Mouse (Mus musculus): ENCODE results near the gene Hist1h3a.
"Not testable (repeated sequence)": the region's sequence is repeated elsewhere in the genome, so short reads cannot be mapped to it uniquely, and the experiment has no call there.

Gene Hist1h3a

DNA sequence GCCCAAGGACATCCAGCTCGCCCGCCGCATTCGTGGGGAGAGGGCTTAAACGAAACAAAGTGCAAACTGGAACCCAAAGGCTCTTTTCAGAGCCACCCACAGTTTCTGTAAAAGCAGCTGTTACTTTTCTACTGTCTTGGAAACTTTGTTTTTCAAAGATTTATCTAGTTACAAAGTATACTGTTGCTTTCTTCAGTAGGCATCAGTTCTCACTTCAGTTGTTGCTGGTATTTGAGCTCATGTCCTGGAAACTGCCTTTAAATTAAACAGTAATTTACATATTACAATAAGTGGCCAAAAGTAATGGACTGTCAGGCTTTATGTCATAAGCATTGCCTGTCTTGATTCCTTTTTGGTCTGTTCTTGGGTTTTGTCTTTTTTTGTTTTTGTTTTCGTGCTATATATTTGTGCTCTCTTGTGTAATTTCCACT lies 9.4 kb downstream of the Hist1h3a start:
- TF ChIP-seq POU5F1 (IDR thresholded peaks at IDR 0.05; ENCODE audit: borderline replicate concordance, low read length) (no peak), CTCF (conservative IDR thresholded peaks at IDR 0.05; ENCODE audit: low read length) (no peak)
- H3K36me3 ChIP-seq (ENCODE audit: insufficient read depth, low read length): no peaks in the 10 kb centered on the region
- H3K4me1 ChIP-seq (replicated peaks; ENCODE audit: low read depth, low read length): peaks cover 41% of the 10 kb centered on the region
- H3K27me3 ChIP-seq (ENCODE audit: insufficient read depth, low read length): no peaks in the 10 kb centered on the region
- H3K4me3 ChIP-seq (replicated peaks; ENCODE audit: low read length): peak overlapping the region; percentile 64
- no peaks in the 10 kb centered on the region for H3K9me3 ChIP-seq (ENCODE audit: low read length)

DNA sequence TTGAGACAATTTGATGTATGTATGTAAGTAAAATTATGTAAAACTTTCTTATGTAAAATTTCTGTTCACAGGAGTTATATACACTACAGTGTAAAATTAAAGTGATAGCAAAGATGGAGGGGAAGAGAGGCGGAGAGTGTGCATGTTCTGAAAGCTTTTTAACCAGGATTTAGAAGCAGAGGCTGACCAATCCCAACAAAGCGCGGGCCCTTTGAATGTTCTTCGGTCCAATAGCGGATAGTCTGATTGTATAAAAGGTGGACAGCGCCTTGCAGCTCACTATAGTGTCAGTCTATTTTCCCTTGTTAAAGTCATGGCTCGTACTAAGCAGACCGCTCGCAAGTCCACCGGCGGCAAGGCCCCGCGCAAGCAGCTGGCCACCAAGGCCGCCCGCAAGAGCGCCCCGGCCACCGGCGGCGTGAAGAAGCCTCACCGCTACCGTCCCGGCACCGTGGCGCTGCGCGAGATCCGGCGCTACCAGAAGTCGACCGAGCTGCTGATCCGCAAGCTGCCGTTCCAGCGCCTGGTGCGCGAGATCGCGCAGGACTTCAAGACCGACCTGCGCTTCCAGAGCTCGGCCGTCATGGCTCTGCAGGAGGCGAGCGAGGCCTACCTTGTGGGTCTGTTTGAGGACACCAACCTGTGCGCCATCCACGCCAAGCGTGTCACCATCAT lies 10.0 kb downstream of the Hist1h3a start, which contains the start of gene Hist1h3b:
Gene Hist1h3b (plus strand): TSS at position 201 of the 675 bp plus-strand sequence.
- Histone ChIP-seq H3K4me1 (replicated peaks; ENCODE audit: low read depth, low read length) (peaks cover 45% of the 10 kb centered on the region), H3K4me3 (replicated peaks; ENCODE audit: low read length) (peak within 1 kb of the TSS; percentile 65)
- not testable (repeated sequence) for H3K9me3 ChIP-seq (ENCODE audit: low read length); H3K36me3 ChIP-seq (ENCODE audit: insufficient read depth, low read length); H3K27me3 ChIP-seq (ENCODE audit: insufficient read depth, low read length)

DNA sequence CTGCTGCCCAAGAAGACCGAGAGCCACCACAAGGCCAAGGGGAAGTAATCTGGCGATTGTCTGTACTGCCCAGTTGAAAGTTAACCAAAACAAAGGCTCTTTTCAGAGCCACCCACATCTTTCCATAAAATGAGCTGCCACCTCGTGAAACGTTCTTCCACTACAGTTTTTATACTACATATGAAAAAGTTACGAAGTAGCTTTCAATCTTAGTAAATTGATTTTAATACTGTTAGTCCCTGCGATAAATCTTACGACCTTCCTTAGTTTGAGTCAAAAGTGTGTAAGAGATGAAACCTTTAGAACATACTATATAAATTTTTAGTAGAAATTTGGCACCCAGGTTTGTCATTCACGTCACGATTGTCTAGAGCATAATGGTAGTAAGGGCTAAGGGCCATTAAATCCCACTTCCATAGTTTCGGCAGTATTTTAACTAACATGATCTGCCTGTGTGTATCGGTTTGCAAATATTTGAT lies 10.7 kb downstream of the Hist1h3a start:
- Histone ChIP-seq H3K36me3 (ENCODE audit: insufficient read depth, low read length) (no peaks in the 10 kb centered on the region), H3K4me1 (replicated peaks; ENCODE audit: low read depth, low read length) (peaks cover 46% of the 10 kb centered on the region), H3K27me3 (ENCODE audit: insufficient read depth, low read length) (no peaks in the 10 kb centered on the region), H3K4me3 (replicated peaks; ENCODE audit: low read length) (peak overlapping the region; percentile 65), H3K9me3 (ENCODE audit: low read length) (no peaks in the 10 kb centered on the region)
- TF ChIP-seq NANOG (IDR thresholded peaks at IDR 0.05; ENCODE audit: borderline replicate concordance, low read length): no peak

DNA sequence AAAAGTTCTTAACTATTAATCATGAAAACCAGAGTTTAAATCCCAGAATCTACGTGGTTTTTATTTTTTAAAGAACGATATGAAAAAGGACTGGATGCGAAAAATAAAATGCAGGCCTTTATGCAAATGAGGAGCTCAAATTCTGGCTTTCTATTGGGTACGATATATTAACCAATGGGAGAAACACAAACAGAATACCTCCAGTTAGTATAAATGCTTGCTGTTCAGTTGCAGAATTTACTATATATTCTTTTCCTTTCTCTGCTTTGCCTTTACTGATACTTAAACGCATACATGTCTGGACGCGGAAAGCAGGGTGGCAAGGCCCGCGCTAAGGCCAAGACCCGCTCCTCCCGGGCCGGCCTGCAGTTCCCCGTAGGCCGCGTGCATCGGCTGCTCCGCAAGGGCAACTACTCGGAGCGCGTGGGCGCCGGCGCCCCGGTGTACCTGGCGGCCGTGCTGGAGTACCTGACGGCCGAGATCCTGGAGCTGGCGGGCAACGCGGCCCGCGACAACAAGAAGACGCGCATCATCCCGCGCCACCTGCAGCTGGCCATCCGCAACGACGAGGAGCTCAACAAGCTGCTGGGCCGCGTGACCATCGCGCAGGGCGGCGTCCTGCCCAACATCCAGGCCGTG lies 11.2 kb downstream of the Hist1h3a start, which contains the start of gene Hist1h2ab:
Gene Hist1h2ab (plus strand): TSS at position 288 of the 639 bp plus-strand sequence.
- H3K36me3 ChIP-seq (ENCODE audit: insufficient read depth, low read length); H3K27me3 ChIP-seq (ENCODE audit: insufficient read depth, low read length); H3K9me3 ChIP-seq (ENCODE audit: low read length): not testable (repeated sequence)
- peaks cover 43% of the 10 kb centered on the region for H3K4me1 ChIP-seq (replicated peaks; ENCODE audit: low read depth, low read length)
- peak within 1 kb of the TSS; percentile 65 for H3K4me3 ChIP-seq (replicated peaks; ENCODE audit: low read length)

DNA sequence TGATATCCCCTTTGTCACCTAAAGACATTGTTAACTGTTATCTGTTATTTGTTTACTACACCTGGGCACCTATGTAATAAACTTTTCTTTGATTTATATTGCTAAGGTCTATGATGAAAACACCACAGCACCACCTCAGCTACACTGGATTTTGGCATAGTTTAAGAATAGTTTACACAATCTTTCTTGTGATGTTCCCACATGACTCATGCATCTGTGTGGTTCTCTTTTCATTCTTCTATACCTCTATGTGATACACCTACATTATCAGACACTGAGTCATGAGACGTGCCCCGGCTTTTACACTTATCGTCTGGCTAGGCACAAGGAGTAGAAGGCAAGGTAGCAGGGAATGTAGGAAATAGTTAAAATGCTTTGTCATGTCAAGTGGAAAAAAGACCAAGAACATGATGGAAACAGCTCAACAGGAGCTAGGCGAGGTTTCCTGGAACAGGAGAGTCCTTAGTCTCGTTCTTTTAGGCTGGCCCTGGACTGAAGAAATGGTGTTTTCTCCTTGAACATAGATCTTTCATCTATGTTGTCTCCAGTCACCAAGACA lies 12.5 kb downstream of the Hist1h3a start:
- H3K4me1 ChIP-seq (replicated peaks; ENCODE audit: low read depth, low read length): peaks cover 37% of the 10 kb centered on the region

DNA sequence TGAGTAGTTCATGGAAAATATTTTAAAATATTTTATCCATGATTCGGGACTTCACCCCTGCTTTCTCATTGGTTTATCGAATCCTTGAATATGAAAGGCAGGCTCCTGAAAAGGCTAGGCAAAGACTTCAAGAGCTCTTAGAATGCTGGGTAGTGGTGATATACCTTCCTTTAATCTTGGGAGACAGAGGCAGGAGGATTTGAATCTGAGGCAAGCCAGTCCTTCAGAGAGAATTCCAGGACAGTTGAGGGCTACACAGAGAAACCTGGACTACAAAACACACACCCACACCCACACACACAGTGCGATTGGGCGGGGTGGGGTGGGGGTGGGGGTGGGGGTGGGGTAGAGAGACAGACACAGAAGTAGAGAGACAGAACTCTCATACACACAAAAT lies 14.3 kb downstream of the Hist1h3a start:
- no peaks in the 10 kb centered on the region for H3K9me3 ChIP-seq (ENCODE audit: low read length)
- H3K4me1 ChIP-seq (replicated peaks; ENCODE audit: low read depth, low read length): peaks cover 45% of the 10 kb centered on the region
- H3K36me3 ChIP-seq (ENCODE audit: insufficient read depth, low read length): no peaks in the 10 kb centered on the region
- no peaks in the 10 kb centered on the region for H3K27me3 ChIP-seq (ENCODE audit: insufficient read depth, low read length)
- 0 out of 2 replicates have a peak overlapping the region, but pooled peaks have one; percentile 55 for H3K4me3 ChIP-seq (replicated peaks; ENCODE audit: low read length)
- TF ChIP-seq POU5F1 (IDR thresholded peaks at IDR 0.05; ENCODE audit: borderline replicate concordance, low read length): no peak
- no peak for TF ChIP-seq NANOG (IDR thresholded peaks at IDR 0.05; ENCODE audit: borderline replicate concordance, low read length)
- no peak for TF ChIP-seq CTCF (conservative IDR thresholded peaks at IDR 0.05; ENCODE audit: low read length)

More for the DNA sequence above, 12.5 kb downstream of the Hist1h3a start:
- no peak overlapping the region for H3K4me3 ChIP-seq (replicated peaks; ENCODE audit: low read length)
- no peaks in the 10 kb centered on the region for H3K36me3 ChIP-seq (ENCODE audit: insufficient read depth, low read length)
- H3K27me3 ChIP-seq (ENCODE audit: insufficient read depth, low read length): no peaks in the 10 kb centered on the region
- no peaks in the 10 kb centered on the region for H3K9me3 ChIP-seq (ENCODE audit: low read length)
- no peak for TF ChIP-seq CTCF (conservative IDR thresholded peaks at IDR 0.05; ENCODE audit: low read length)
- TF ChIP-seq POU5F1 (IDR thresholded peaks at IDR 0.05; ENCODE audit: borderline replicate concordance, low read length): no peak
- no peak for TF ChIP-seq NANOG (IDR thresholded peaks at IDR 0.05; ENCODE audit: borderline replicate concordance, low read length)

DNA sequence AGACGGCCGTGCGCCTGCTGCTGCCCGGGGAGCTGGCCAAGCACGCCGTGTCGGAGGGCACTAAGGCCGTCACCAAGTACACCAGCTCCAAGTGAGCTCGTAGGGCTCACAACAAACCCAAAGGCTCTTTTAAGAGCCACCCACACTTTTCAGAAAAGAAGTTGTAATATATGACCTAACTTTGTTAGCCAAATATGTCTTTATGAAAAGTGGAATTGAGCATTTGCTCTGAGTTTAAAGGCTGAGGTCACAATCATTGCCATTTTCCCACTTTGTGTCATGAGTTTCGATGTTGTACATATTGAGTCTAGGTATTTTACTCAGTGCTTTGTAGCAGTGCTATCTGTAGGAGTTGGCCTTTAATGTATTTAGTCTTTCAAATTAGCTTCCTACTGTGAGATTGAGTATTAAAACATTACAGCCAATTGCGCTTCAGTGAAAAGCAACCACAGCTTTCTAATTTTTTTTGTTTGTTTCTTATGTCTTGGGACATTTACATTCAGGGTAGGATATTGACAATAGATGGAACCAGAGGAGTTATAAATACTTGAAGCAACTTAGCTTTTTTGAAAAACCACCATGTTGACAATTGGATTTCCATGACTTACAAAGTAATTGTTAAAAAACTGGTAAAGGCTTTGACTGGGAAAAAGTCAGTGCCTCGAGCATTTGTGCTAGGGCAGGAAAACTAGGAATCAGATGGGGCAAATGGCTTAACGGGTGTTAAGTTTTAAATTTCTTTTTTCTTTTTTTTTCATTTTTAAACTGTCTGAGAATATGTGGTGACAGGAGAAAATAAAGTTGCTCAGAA lies 14.9 kb downstream of the Hist1h3a start:
- no peaks in the 10 kb centered on the region for H3K9me3 ChIP-seq (ENCODE audit: low read length)
- TF ChIP-seq NANOG (IDR thresholded peaks at IDR 0.05; ENCODE audit: borderline replicate concordance, low read length) (peak; percentile 68; the same call in 1 of the 2 replicates), POU5F1 (IDR thresholded peaks at IDR 0.05; ENCODE audit: borderline replicate concordance, low read length) (no peak)
- H3K4me3 ChIP-seq (replicated peaks; ENCODE audit: low read length): peak overlapping the region; percentile 55
- H3K4me1 ChIP-seq (replicated peaks; ENCODE audit: low read depth, low read length): peaks cover 47% of the 10 kb centered on the region
- no peaks in the 10 kb centered on the region for H3K27me3 ChIP-seq (ENCODE audit: insufficient read depth, low read length)
- no peaks in the 10 kb centered on the region for H3K36me3 ChIP-seq (ENCODE audit: insufficient read depth, low read length)

DNA sequence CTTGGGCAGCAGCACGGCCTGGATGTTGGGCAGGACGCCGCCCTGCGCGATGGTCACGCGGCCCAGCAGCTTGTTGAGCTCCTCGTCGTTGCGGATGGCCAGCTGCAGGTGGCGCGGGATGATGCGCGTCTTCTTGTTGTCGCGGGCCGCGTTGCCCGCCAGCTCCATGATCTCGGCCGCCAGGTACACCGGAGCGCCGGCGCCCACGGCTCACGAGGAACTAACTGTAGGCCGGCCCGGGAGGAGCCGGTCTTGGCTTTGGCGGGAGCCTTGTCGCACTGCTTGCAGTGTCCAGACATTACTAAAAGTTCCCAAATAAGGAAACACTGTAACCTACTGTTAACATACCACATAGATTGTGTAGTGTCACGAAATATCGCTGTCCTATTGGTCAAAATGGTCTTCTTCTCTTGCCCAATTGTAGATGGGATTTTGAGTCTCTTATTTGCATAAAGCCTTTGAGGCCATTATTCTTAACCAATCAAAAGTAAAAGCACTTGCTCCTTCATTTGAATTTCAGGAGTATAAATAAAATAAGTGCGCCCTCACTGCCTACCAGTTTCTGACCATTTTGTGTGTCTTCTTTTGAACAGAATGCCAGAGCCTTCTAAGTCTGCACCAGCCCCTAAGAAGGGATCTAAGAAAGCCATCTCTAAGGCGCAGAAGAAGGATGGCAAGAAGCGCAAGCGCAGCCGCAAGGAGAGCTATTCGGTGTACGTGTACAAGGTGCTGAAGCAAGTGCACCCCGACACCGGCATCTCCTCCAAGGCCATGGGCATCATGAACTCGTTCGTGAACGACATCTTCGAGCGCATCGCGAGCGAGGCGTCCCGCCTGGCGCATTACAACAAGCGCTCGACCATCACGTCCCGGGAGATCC lies 15.7 kb downstream of the Hist1h3a start, which contains the start of gene Hist1h2bb:
Gene Hist1h2bb (plus strand): TSS at position 534 of the 880 bp plus-strand sequence.
- peak within 1 kb of the TSS; percentile 75 for H3K4me3 ChIP-seq (replicated peaks; ENCODE audit: low read length)
- H3K36me3 ChIP-seq (ENCODE audit: insufficient read depth, low read length); H3K9me3 ChIP-seq (ENCODE audit: low read length); H3K27me3 ChIP-seq (ENCODE audit: insufficient read depth, low read length): not testable (repeated sequence)
- H3K4me1 ChIP-seq (replicated peaks; ENCODE audit: low read depth, low read length): peaks cover 47% of the 10 kb centered on the region

All from E14TG2a.4 (cell line).